Mouse (Mus musculus): Measurements from ENCODE around the gene Mtmr12. TPM values are rescaled to one million over a fixed set of nuclear protein-coding genes. Genes with fewer than 3 reads are reported as not detected.

Gene Mtmr12
- polyA plus RNA-seq, 1 experiment from 2014 or later = 4.0 TPM

GRCm38 (mm10) chr15:12232429-12232828 lies 27.6 kb downstream of the Mtmr12 start:
- Histone ChIP-seq H3K27me3 (ENCODE audit: insufficient read depth, low read length) (no peaks in the 10 kb centered on the region), H3K4me2 (ENCODE audit: low read depth, low read length) (no peak overlapping the region), H3K36me3 (replicated peaks; ENCODE audit: insufficient read depth, low read length) (peaks cover 33% of the 10 kb centered on the region), H3K9me3 (ENCODE audit: low read length) (no peaks in the 10 kb centered on the region), H3K4me3 (ENCODE audit: low read depth, low read length) (no peak overlapping the region), H3K27ac (ENCODE audit: low read depth) (no peak overlapping the region; the same call in 1 of the 2 replicates), H3K9ac (replicated peaks) (no peak overlapping the region; the same call in 1 of the 2 replicates), H3K4me1 (ENCODE audit: insufficient read depth) (peaks cover 39% of the 10 kb centered on the region)
- DNase-seq = peak; percentile 40
- no peak for ATAC-seq
- TF ChIP-seq EP300 (IDR thresholded peaks at IDR 0.05; ENCODE audit: low read depth) (no peak), CTCF (IDR thresholded peaks at IDR 0.05; ENCODE audit: low read depth) (no peak)
- WGBS (ENCODE audit: insufficient replicate concordance) = 75% methylated on average over 11 of the region's 11 CpGs

GRCm38 (mm10) chr15:12233021-12233420 lies 28.2 kb downstream of the Mtmr12 start:
- H3K4me3 ChIP-seq (ENCODE audit: low read depth, low read length) = no peak overlapping the region
- 76% methylated on average over 4 of the region's 4 CpGs for WGBS (ENCODE audit: insufficient replicate concordance)
- peaks cover 39% of the 10 kb centered on the region for H3K36me3 ChIP-seq (replicated peaks; ENCODE audit: insufficient read depth, low read length)
- H3K9ac ChIP-seq (replicated peaks) = no peak overlapping the region; the same call in 1 of the 2 replicates
- ATAC-seq (no peak), DNase-seq (no peak)
- TF ChIP-seq EP300 (IDR thresholded peaks at IDR 0.05; ENCODE audit: low read depth) (no peak), CTCF (IDR thresholded peaks at IDR 0.05; ENCODE audit: low read depth) (no peak)
- no peaks in the 10 kb centered on the region for H3K27me3 ChIP-seq (ENCODE audit: insufficient read depth, low read length)
- no peak overlapping the region for H3K27ac ChIP-seq (ENCODE audit: low read depth)
- no peaks in the 10 kb centered on the region for H3K9me3 ChIP-seq (ENCODE audit: low read length)
- no peak overlapping the region for H3K4me2 ChIP-seq (ENCODE audit: low read depth, low read length)
- peaks cover 39% of the 10 kb centered on the region for H3K4me1 ChIP-seq (ENCODE audit: insufficient read depth)

GRCm38 (mm10) chr15:12235559-12235958 lies 30.7 kb downstream of the Mtmr12 start:
- Histone ChIP-seq H3K36me3 (replicated peaks; ENCODE audit: insufficient read depth, low read length) (peaks cover 50% of the 10 kb centered on the region), H3K27me3 (ENCODE audit: insufficient read depth, low read length) (no peaks in the 10 kb centered on the region), H3K4me3 (ENCODE audit: low read depth, low read length) (no peak overlapping the region), H3K9me3 (ENCODE audit: low read length) (no peaks in the 10 kb centered on the region), H3K9ac (replicated peaks) (no peak overlapping the region), H3K27ac (ENCODE audit: low read depth) (no peak overlapping the region), H3K4me1 (ENCODE audit: insufficient read depth) (peaks cover 23% of the 10 kb centered on the region), H3K4me2 (ENCODE audit: low read depth, low read length) (no peak overlapping the region)
- DNase-seq (no peak), ATAC-seq (no peak)
- WGBS (ENCODE audit: insufficient replicate concordance) = 0% methylated on average over 1 of the region's 1 CpGs
- TF ChIP-seq CTCF (IDR thresholded peaks at IDR 0.05; ENCODE audit: low read depth) = no peak
- TF ChIP-seq EP300 (IDR thresholded peaks at IDR 0.05; ENCODE audit: low read depth) = no peak

GRCm38 (mm10) chr15:12235983-12236382 lies 31.2 kb downstream of the Mtmr12 start:
- H3K27me3 ChIP-seq (ENCODE audit: insufficient read depth, low read length) = no peaks in the 10 kb centered on the region
- ATAC-seq (no peak), DNase-seq (no peak)
- no peak overlapping the region for H3K4me3 ChIP-seq (ENCODE audit: low read depth, low read length)
- peaks cover 22% of the 10 kb centered on the region for H3K4me1 ChIP-seq (ENCODE audit: insufficient read depth)
- no peak overlapping the region for H3K4me2 ChIP-seq (ENCODE audit: low read depth, low read length)
- H3K9me3 ChIP-seq (ENCODE audit: low read length) = no peaks in the 10 kb centered on the region
- TF ChIP-seq EP300 (IDR thresholded peaks at IDR 0.05; ENCODE audit: low read depth) (no peak), CTCF (IDR thresholded peaks at IDR 0.05; ENCODE audit: low read depth) (no peak)
- 82% methylated on average over 4 of the region's 4 CpGs for WGBS (ENCODE audit: insufficient replicate concordance)
- no peak overlapping the region for H3K27ac ChIP-seq (ENCODE audit: low read depth)
- H3K36me3 ChIP-seq (replicated peaks; ENCODE audit: insufficient read depth, low read length) = peaks cover 50% of the 10 kb centered on the region
- no peak overlapping the region for H3K9ac ChIP-seq (replicated peaks)

DNA sequence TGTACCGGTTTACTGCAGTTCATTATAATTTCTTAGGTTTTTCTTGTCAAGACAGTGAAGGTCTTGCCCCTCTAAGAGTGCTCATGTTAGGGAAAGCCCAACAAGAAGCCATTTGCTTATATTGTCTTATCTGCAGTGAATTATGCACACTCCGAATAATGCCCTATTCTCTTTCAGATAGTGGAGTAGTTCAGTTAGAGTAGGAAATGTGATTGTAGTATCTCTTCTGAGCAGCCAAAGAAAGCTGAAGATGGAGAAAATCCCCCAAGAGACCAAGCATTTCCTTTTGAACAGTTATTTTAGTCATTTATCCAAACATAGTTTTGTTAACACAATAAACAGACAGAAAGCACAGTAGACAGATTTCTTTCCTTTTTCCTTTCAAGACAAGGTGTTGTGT lies 32.1 kb downstream of the Mtmr12 start:
- Histone ChIP-seq H3K9ac (replicated peaks) (no peak overlapping the region), H3K36me3 (replicated peaks; ENCODE audit: insufficient read depth, low read length) (peaks cover 46% of the 10 kb centered on the region), H3K27ac (ENCODE audit: low read depth) (peak overlapping the region; percentile 24; the same call in 1 of the 2 replicates), H3K9me3 (ENCODE audit: low read length) (no peaks in the 10 kb centered on the region), H3K27me3 (ENCODE audit: insufficient read depth, low read length) (no peaks in the 10 kb centered on the region), H3K4me2 (ENCODE audit: low read depth, low read length) (no peak overlapping the region), H3K4me3 (ENCODE audit: low read depth, low read length) (no peak overlapping the region), H3K4me1 (ENCODE audit: insufficient read depth) (peaks cover 16% of the 10 kb centered on the region)
- TF ChIP-seq EP300 (IDR thresholded peaks at IDR 0.05; ENCODE audit: low read depth) = peak; percentile 72
- TF ChIP-seq CTCF (IDR thresholded peaks at IDR 0.05; ENCODE audit: low read depth) = no peak
- DNase-seq = no peak
- WGBS (ENCODE audit: insufficient replicate concordance) = 53% methylated on average over 2 of the region's 2 CpGs
- peak; percentile 17; the same call in 1 of the 2 replicates for ATAC-seq

DNA sequence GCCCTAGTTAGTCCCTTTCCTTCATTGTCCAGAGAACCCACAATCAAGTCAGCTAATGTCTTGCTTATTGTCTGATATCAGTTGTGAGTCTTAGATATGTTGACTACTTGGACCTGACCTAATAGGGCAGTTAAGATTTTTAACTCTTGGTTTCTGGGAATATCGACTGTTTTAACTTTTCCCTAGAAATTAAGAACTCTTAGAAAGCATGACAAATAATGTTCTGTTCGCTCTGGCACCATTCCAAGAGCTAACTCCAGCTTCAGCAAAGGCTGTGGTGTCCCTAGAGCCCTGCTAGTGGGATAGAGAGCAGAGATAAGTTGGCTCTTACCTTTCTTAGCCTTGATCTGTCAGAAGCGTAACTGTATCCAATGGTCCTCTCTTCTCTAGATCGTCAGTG lies 32.7 kb downstream of the Mtmr12 start:
- Histone ChIP-seq H3K27ac (ENCODE audit: low read depth) (peak overlapping the region; percentile 24; the same call in 1 of the 2 replicates), H3K4me2 (ENCODE audit: low read depth, low read length) (no peak overlapping the region), H3K36me3 (replicated peaks; ENCODE audit: insufficient read depth, low read length) (peaks cover 49% of the 10 kb centered on the region), H3K4me3 (ENCODE audit: low read depth, low read length) (no peak overlapping the region), H3K9ac (replicated peaks) (no peak overlapping the region), H3K4me1 (ENCODE audit: insufficient read depth) (peaks cover 12% of the 10 kb centered on the region), H3K9me3 (ENCODE audit: low read length) (no peaks in the 10 kb centered on the region), H3K27me3 (ENCODE audit: insufficient read depth, low read length) (no peaks in the 10 kb centered on the region)
- ATAC-seq (no peak), DNase-seq (no peak)
- WGBS (ENCODE audit: insufficient replicate concordance) = 67% methylated on average over 4 of the region's 4 CpGs
- no peak for TF ChIP-seq CTCF (IDR thresholded peaks at IDR 0.05; ENCODE audit: low read depth)

GRCm38 (mm10) chr15:12238337-12238736 lies 33.5 kb downstream of the Mtmr12 start:
- no peak overlapping the region for H3K9ac ChIP-seq (replicated peaks)
- H3K4me2 ChIP-seq (ENCODE audit: low read depth, low read length) = no peak overlapping the region
- H3K27me3 ChIP-seq (ENCODE audit: insufficient read depth, low read length) = no peaks in the 10 kb centered on the region
- TF ChIP-seq CTCF (IDR thresholded peaks at IDR 0.05; ENCODE audit: low read depth) (no peak), EP300 (IDR thresholded peaks at IDR 0.05; ENCODE audit: low read depth) (no peak)
- WGBS (ENCODE audit: insufficient replicate concordance) = 81% methylated on average over 6 of the region's 6 CpGs
- ATAC-seq (no peak), DNase-seq (no peak)
- peaks cover 8% of the 10 kb centered on the region for H3K4me1 ChIP-seq (ENCODE audit: insufficient read depth)
- H3K27ac ChIP-seq (ENCODE audit: low read depth) = no peak overlapping the region
- peaks cover 46% of the 10 kb centered on the region for H3K36me3 ChIP-seq (replicated peaks; ENCODE audit: insufficient read depth, low read length)
- H3K9me3 ChIP-seq (ENCODE audit: low read length) = no peaks in the 10 kb centered on the region
- H3K4me3 ChIP-seq (ENCODE audit: low read depth, low read length) = no peak overlapping the region
